Mouse (Mus musculus) retina, adult 2 months (tissue): Measurements from ENCODE around the gene Ly6c2.
"Not testable (repeated sequence)": the region's sequence is repeated elsewhere in the genome, so short reads cannot be mapped to it uniquely, and the experiment has no call there.

Experiments used
- DNase-seq: peaks from one replicate; pipeline ENCODE4 v3.0.0-alpha.2; 2012; ENCODE audit warnings: low read depth, low spot score

The Ly6c2 gene

GRCm38 (mm10) chr15:75111861-75112630 lies at the start of gene Ly6c2:
Ly6c2 (minus strand) TSS chr15:75111970.
- not testable (repeated sequence) for DNase-seq

- no peak for DNase-seq
Observed at GRCm38 (mm10) chr15:75157646-75158045, 45.9 kb upstream of the Ly6c2 start.

- DNase-seq: no peak
Observed at GRCm38 (mm10) chr15:75154940-75155339, 43.2 kb upstream of the Ly6c2 start, which contains the start of gene Ly6g. Ly6g (plus strand) TSS chr15:75155240.

GRCm38 (mm10) chr15:75153087-75153486 lies 41.3 kb upstream of the Ly6c2 start:
- no peak for DNase-seq

- no peak for DNase-seq
Observed at GRCm38 (mm10) chr15:75143735-75144134, 32.0 kb upstream of the Ly6c2 start.

- DNase-seq: not testable (repeated sequence)
Observed at GRCm38 (mm10) chr15:75141812-75142360, 30.1 kb upstream of the Ly6c2 start.

- DNase-seq: not testable (repeated sequence)
Observed at GRCm38 (mm10) chr15:75137739-75138138, 26.0 kb upstream of the Ly6c2 start.

GRCm38 (mm10) chr15:75135090-75135783 lies 23.5 kb upstream of the Ly6c2 start:
- DNase-seq: not testable (repeated sequence)

- DNase-seq: not testable (repeated sequence)
Observed at GRCm38 (mm10) chr15:75132346-75132745, 20.6 kb upstream of the Ly6c2 start.

- no peak for DNase-seq
Observed at GRCm38 (mm10) chr15:75120066-75120465, 8.3 kb upstream of the Ly6c2 start.

GRCm38 (mm10) chr15:75118742-75119141 lies 7.0 kb upstream of the Ly6c2 start:
- DNase-seq: not testable (repeated sequence)

- DNase-seq: not testable (repeated sequence)
Observed at GRCm38 (mm10) chr15:75117481-75117880, 5.7 kb upstream of the Ly6c2 start.

GRCm38 (mm10) chr15:75116525-75116924 lies 4.8 kb upstream of the Ly6c2 start:
- DNase-seq: no peak

- not testable (repeated sequence) for DNase-seq
Observed at GRCm38 (mm10) chr15:75110424-75110823, 1.3 kb downstream of the Ly6c2 start.

- DNase-seq: no peak
Observed at GRCm38 (mm10) chr15:75099261-75099660, 12.5 kb downstream of the Ly6c2 start.

GRCm38 (mm10) chr15:75088041-75088440 lies 23.7 kb downstream of the Ly6c2 start:
- DNase-seq: not testable (repeated sequence)

GRCm38 (mm10) chr15:75069965-75070364 lies 41.8 kb downstream of the Ly6c2 start:
- no peak for DNase-seq

GRCm38 (mm10) chr15:75062030-75062574 lies 49.7 kb downstream of the Ly6c2 start:
- not testable (repeated sequence) for DNase-seq

- DNase-seq: no peak
Observed at GRCm38 (mm10) chr15:75060505-75060904, 51.3 kb downstream of the Ly6c2 start.
